Mouse (Mus musculus) liver, postnatal 0 days (tissue): Measurements from ENCODE around the gene Ppp2r2c.
A peak's percentile ranks its signal among the peaks of the same experiment; 100 is the strongest.

Experiments used
- CTCF ChIP-seq: sonication (generic); IDR thresholded peaks from 2 replicates; pipeline ENCODE4 v1.5.1; 2016; ENCODE audit warnings: antibody characterized with exemption, low read depth
- EP300 ChIP-seq: IDR thresholded peaks from 2 replicates; pipeline ENCODE4 v1.6.1; 2016; ENCODE audit warnings: antibody characterized with exemption, low read depth, mild to moderate bottlenecking

DNA sequence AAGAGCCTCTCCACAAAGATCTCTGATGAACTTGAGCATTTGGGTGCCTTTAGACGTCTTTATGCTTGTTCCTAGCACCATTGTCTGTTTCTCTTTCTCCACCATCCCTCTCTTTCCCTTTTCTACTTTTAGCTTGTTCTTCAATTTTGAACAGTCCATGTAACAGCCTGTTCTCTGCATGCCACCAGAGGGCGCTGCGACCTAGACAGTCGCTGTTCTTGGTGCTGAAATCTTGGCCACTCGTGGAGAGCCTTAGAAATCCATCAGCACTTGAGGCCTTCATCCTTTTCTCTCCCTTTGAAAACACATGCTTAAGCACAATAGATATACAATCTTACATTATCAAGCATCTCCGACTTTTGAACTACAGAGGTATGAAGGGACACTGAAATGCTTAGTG, 32.4 kb upstream of the Ppp2r2c start:
- TF ChIP-seq CTCF (peak; percentile 95), EP300 (no peak)
